Mouse (Mus musculus): ENCODE measurements around the gene Ggt7. TPM values are rescaled to one million over a fixed set of nuclear protein-coding genes. Genes with fewer than 3 reads are reported as not detected.
A peak's percentile ranks its signal among the peaks of the same experiment; 100 is the strongest.

Gene Ggt7
- polyA plus RNA-seq (2015; fragmentation: Nextera tagmentation; extraction: Ambion mirVana) = 1.2 and 2.1 TPM in 2 replicates

DNA sequence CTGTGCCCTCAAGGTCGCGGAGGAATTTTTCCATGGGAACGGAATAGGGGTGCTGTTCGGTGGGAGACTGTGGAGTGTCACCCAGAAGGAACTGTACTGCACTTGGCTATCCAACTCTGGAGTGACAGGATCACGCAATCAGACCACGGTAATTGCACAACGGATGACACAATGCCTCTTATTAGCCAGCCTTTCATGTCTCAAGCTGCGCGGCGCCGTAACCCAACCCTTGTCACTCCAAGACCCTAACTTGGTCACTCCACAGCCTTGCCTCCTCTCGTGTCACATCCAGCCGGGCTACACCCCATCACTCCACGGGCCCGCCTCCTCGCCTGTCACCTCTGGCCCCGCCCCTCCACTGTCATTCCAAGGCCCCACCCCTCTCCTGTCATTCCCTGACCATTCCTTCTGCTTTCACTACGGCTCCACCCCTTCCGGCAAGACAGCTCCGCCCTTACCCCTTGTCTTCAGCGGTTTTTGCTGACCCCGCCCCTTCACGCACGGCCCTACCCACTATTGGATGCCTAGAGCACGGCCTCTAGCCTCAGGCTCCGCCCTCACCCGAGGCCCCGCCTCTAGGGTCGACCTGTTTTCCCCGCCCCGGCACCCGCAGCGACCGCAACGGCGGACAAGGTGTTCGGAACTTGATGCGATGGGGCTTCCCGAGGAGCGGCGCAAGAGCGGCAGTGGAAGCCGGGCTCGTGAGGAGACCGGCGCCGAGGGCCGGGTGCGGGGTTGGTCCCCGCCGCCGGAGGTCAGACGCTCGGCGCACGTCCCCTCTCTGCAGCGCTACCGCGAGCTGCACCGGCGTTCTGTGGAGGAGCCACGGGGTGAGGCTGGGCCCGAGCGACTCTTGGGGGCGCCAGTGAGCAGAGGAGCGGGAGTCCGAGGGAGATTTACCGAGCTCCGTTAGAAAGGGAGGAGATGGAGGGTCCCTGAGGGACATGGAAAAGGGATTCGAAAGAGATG, at the start of gene Ggt7, which contains the start of gene Acss2:
Ggt7 (minus strand) TSS at position 783 of the 969 bp plus-strand sequence.
Acss2 (plus strand) TSS at position 494 of the 969 bp plus-strand sequence.
- Histone ChIP-seq H3K27me3 (ENCODE audit: control insufficient read depth, insufficient read depth, low read length) (peaks cover 20% of the 10 kb centered on the region), H3K36me3 (ENCODE audit: control insufficient read depth, insufficient read depth) (no peaks in the 10 kb centered on the region), H3K27ac (ENCODE audit: low read length) (peak within 1 kb of the TSS; percentile 72), H3K9me3 (replicated peaks; ENCODE audit: control insufficient read depth, low read length) (no peaks in the 10 kb centered on the region), H3K4me2 (ENCODE audit: low read depth, low read length) (peak within 1 kb of the TSS; percentile 93), H3K4me3 (ENCODE audit: low read length) (peak within 1 kb of the TSS; percentile 78), H3K4me1 (ENCODE audit: control insufficient read depth, insufficient read depth, low read length) (peaks cover 10% of the 10 kb centered on the region), H3K9ac (ENCODE audit: low read length) (peak within 1 kb of the TSS; percentile 66)
- WGBS = 3% methylated on average over 70 of the region's 70 CpGs
- peak; percentile 99 for ATAC-seq (replicated peaks; ENCODE audit: extremely low read depth, insufficient read depth, low FRiP score)

DNA sequence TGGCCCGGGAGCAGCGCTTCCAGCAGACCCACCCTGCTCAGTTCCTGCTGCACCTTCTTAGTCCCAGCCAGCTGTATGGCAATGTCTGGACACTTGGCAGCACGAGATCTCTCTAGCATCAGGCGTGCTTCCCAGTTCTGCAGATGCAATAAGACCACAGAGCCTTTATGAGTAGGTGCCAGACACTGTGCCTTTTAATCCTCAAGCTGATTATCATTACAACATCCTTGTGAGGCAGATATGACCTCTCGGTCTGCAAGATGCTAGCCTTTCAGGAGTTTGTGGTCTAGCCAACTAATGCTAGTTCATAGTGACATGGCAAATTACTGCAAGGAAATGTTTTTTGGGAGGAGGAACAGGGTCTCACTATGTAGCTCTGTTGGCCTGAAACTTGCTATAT, 49.7 kb upstream of the Ggt7 start:
- Histone ChIP-seq H3K36me3 (ENCODE audit: control insufficient read depth, insufficient read depth) (peaks cover 7% of the 10 kb centered on the region; the same call in 1 of the 2 replicates), H3K27me3 (ENCODE audit: control insufficient read depth, insufficient read depth, low read length) (no peaks in the 10 kb centered on the region), H3K4me1 (ENCODE audit: control insufficient read depth, insufficient read depth, low read length) (no peaks in the 10 kb centered on the region), H3K4me3 (ENCODE audit: low read length) (no peak overlapping the region), H3K27ac (ENCODE audit: low read length) (no peak overlapping the region), H3K4me2 (ENCODE audit: low read depth, low read length) (no peak overlapping the region), H3K9ac (ENCODE audit: low read length) (no peak overlapping the region), H3K9me3 (replicated peaks; ENCODE audit: control insufficient read depth, low read length) (no peaks in the 10 kb centered on the region)
- no peak for ATAC-seq (replicated peaks; ENCODE audit: extremely low read depth, insufficient read depth, low FRiP score)
- 75% methylated on average over 5 of the region's 5 CpGs for WGBS

DNA sequence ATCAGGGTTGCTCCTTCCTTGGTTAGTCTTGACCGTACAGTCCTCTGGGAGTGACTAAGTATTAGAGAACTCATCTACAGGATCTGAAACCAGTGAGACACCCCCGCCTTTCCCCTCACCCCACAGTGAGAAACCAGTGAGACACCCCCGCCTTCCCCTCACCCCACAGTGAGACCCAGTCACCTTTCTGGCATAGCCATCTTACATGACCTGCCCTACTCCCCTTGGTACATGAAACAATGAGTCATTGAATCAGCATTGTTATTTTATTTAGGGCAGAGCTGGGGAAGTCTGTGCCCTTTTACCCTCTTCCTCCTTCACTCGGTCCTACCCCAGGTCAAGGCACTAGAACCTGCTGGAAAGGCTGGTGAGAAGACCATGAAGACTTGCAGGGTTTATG, 44.9 kb upstream of the Ggt7 start:
- H3K27me3 ChIP-seq (ENCODE audit: control insufficient read depth, insufficient read depth, low read length) = no peaks in the 10 kb centered on the region
- 83% methylated on average over 4 of the region's 4 CpGs for WGBS
- no peak overlapping the region for H3K4me3 ChIP-seq (ENCODE audit: low read length)
- H3K9ac ChIP-seq (ENCODE audit: low read length) = no peak overlapping the region
- no peak for ATAC-seq (replicated peaks; ENCODE audit: extremely low read depth, insufficient read depth, low FRiP score)
- no peak overlapping the region for H3K4me2 ChIP-seq (ENCODE audit: low read depth, low read length)
- H3K4me1 ChIP-seq (ENCODE audit: control insufficient read depth, insufficient read depth, low read length) = no peaks in the 10 kb centered on the region
- H3K9me3 ChIP-seq (replicated peaks; ENCODE audit: control insufficient read depth, low read length) = no peaks in the 10 kb centered on the region
- H3K36me3 ChIP-seq (ENCODE audit: control insufficient read depth, insufficient read depth) = peaks cover 16% of the 10 kb centered on the region
- H3K27ac ChIP-seq (ENCODE audit: low read length) = no peak overlapping the region

DNA sequence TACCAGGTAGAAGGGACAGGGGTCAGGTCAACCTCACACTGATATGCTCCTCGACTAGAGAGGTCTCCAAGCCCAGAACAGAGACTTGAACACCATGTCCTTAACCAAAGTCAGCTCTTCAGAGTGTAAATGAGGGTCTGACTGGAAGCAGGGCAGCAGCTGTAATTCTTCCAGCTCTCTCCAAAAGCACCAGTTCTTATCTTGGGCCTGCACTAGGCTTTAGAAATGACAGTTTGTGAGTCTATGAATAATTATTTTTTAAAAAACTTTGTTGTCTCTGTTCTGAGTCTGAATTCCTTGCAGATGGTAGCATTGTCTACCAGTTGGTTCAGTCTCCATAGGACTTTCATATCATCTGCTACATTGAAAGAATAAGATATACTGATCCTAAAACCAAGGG, 44.2 kb upstream of the Ggt7 start:
- no peak overlapping the region for H3K4me2 ChIP-seq (ENCODE audit: low read depth, low read length)
- no peak overlapping the region for H3K4me3 ChIP-seq (ENCODE audit: low read length)
- no peaks in the 10 kb centered on the region for H3K27me3 ChIP-seq (ENCODE audit: control insufficient read depth, insufficient read depth, low read length)
- WGBS = 35% methylated on average over 1 of the region's 1 CpGs
- H3K4me1 ChIP-seq (ENCODE audit: control insufficient read depth, insufficient read depth, low read length) = no peaks in the 10 kb centered on the region
- no peaks in the 10 kb centered on the region for H3K9me3 ChIP-seq (replicated peaks; ENCODE audit: control insufficient read depth, low read length)
- H3K9ac ChIP-seq (ENCODE audit: low read length) = no peak overlapping the region
- H3K36me3 ChIP-seq (ENCODE audit: control insufficient read depth, insufficient read depth) = peaks cover 16% of the 10 kb centered on the region
- no peak overlapping the region for H3K27ac ChIP-seq (ENCODE audit: low read length)
- ATAC-seq (replicated peaks; ENCODE audit: extremely low read depth, insufficient read depth, low FRiP score) = no peak

DNA sequence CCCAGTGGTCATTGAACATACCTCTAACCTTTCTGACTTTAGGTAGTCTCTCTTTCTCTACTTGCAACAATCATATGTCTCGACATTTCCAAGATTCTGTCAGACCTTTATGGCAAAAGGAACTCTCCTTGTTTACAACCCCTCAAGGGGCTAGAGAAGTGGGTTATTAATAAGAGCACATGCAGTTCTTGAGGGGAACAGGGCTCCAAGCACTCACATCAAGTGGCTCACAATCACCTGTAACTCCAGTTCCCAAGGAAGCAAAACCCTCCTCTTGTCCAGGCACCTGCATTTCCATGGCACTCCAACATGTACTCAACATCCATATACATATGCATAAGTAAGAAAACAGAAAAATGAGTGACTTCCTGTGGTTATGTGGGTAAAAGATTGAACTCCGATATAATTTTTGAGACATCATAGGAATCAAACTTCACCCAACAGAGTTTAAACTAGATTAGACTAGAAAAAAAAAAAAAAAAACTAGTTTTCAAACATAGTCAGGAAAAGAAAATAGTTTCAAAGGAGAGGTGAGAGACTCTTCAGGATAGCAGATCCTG, 36.5 kb upstream of the Ggt7 start:
- ATAC-seq (replicated peaks; ENCODE audit: extremely low read depth, insufficient read depth, low FRiP score) = no peak
- Histone ChIP-seq H3K4me1 (ENCODE audit: control insufficient read depth, insufficient read depth, low read length) (no peaks in the 10 kb centered on the region), H3K27me3 (ENCODE audit: control insufficient read depth, insufficient read depth, low read length) (no peaks in the 10 kb centered on the region), H3K36me3 (ENCODE audit: control insufficient read depth, insufficient read depth) (peaks cover 5% of the 10 kb centered on the region), H3K9me3 (replicated peaks; ENCODE audit: control insufficient read depth, low read length) (no peaks in the 10 kb centered on the region), H3K4me2 (ENCODE audit: low read depth, low read length) (no peak overlapping the region), H3K4me3 (ENCODE audit: low read length) (no peak overlapping the region), H3K27ac (ENCODE audit: low read length) (no peak overlapping the region), H3K9ac (ENCODE audit: low read length) (no peak overlapping the region)
- 72% methylated on average over 2 of the region's 2 CpGs for WGBS

DNA sequence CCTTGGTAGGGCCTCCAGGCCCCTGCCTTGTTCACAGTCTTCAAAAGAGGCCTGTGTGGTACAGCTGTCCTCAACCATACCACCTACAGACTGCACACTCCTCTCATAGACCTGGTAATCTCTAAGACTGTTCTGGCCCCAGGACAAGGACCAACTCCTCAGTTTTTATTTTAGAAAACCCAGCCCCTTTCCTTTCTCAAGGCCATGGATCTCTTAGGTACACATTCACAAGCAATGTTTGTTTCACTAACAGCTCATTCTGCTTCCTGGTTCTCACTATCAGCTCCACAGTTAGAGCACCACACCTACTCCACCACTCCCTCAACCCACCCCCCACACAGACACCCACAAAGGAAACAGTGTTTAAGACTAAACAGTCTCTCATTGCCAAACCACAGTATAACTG, 34.9 kb upstream of the Ggt7 start:
- H3K36me3 ChIP-seq (ENCODE audit: control insufficient read depth, insufficient read depth) = no peaks in the 10 kb centered on the region
- peak; percentile 56 for ATAC-seq (replicated peaks; ENCODE audit: extremely low read depth, insufficient read depth, low FRiP score)

DNA sequence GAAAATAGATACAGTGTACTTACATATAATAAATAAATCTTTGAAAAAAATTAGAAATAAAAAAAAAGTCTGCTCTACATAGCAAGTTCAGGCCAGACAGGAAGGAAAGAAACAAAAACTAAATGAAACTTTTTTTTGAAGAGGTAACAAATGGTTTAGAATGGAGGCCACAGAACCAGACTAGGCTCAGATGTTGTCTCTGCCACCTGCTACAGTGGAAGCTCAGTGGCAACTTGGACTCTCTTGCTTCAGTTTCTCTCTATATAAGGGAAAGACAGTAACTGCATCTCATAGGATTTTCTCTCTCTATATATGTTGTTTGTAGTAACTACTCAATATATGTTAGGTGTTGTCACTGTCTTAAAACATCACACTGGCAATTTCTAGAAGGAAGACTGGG, 34.3 kb upstream of the Ggt7 start:
- no peak overlapping the region for H3K9ac ChIP-seq (ENCODE audit: low read length)

More for the DNA sequence above, 34.9 kb upstream of the Ggt7 start:
- Histone ChIP-seq H3K27me3 (ENCODE audit: control insufficient read depth, insufficient read depth, low read length) (no peaks in the 10 kb centered on the region), H3K4me1 (ENCODE audit: control insufficient read depth, insufficient read depth, low read length) (no peaks in the 10 kb centered on the region), H3K27ac (ENCODE audit: low read length) (0 out of 2 replicates have a peak overlapping the region, but pooled peaks have one; percentile 35), H3K9me3 (replicated peaks; ENCODE audit: control insufficient read depth, low read length) (no peaks in the 10 kb centered on the region), H3K4me3 (ENCODE audit: low read length) (no peak overlapping the region), H3K9ac (ENCODE audit: low read length) (no peak overlapping the region), H3K4me2 (ENCODE audit: low read depth, low read length) (no peak overlapping the region)

DNA sequence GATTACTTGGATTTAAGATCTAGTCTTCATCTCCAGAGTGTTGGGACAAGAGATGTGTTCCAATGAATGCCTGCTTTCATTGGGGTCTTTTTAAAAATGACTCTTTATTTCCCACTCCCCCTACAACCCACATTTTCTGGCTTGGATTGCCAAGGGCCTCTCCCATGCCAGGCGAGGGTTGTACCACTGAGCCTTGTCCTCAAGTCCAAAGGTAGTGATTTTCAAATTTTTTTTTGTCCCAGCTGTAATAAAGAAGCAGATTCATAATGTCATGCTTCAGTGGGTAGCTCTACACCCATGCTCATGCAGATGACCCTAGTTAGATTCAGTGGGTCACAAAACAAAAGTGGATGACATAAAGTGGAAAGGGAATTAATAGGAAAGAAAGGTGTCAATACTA, 28.9 kb upstream of the Ggt7 start:
- Histone ChIP-seq H3K9ac (ENCODE audit: low read length) (no peak overlapping the region), H3K27me3 (ENCODE audit: control insufficient read depth, insufficient read depth, low read length) (no peaks in the 10 kb centered on the region), H3K4me1 (ENCODE audit: control insufficient read depth, insufficient read depth, low read length) (no peaks in the 10 kb centered on the region), H3K4me2 (ENCODE audit: low read depth, low read length) (no peak overlapping the region), H3K36me3 (ENCODE audit: control insufficient read depth, insufficient read depth) (no peaks in the 10 kb centered on the region), H3K4me3 (ENCODE audit: low read length) (no peak overlapping the region), H3K27ac (ENCODE audit: low read length) (no peak overlapping the region), H3K9me3 (replicated peaks; ENCODE audit: control insufficient read depth, low read length) (no peaks in the 10 kb centered on the region)
- WGBS = 86% methylated on average over 1 of the region's 1 CpGs
- no peak for ATAC-seq (replicated peaks; ENCODE audit: extremely low read depth, insufficient read depth, low FRiP score)

More for the DNA sequence above, 34.3 kb upstream of the Ggt7 start:
- no peaks in the 10 kb centered on the region for H3K36me3 ChIP-seq (ENCODE audit: control insufficient read depth, insufficient read depth)
- H3K4me1 ChIP-seq (ENCODE audit: control insufficient read depth, insufficient read depth, low read length) = no peaks in the 10 kb centered on the region
- H3K4me2 ChIP-seq (ENCODE audit: low read depth, low read length) = no peak overlapping the region
- H3K27me3 ChIP-seq (ENCODE audit: control insufficient read depth, insufficient read depth, low read length) = no peaks in the 10 kb centered on the region
- H3K4me3 ChIP-seq (ENCODE audit: low read length) = no peak overlapping the region
- H3K27ac ChIP-seq (ENCODE audit: low read length) = no peak overlapping the region
- no peak for ATAC-seq (replicated peaks; ENCODE audit: extremely low read depth, insufficient read depth, low FRiP score)
- no peaks in the 10 kb centered on the region for H3K9me3 ChIP-seq (replicated peaks; ENCODE audit: control insufficient read depth, low read length)

DNA sequence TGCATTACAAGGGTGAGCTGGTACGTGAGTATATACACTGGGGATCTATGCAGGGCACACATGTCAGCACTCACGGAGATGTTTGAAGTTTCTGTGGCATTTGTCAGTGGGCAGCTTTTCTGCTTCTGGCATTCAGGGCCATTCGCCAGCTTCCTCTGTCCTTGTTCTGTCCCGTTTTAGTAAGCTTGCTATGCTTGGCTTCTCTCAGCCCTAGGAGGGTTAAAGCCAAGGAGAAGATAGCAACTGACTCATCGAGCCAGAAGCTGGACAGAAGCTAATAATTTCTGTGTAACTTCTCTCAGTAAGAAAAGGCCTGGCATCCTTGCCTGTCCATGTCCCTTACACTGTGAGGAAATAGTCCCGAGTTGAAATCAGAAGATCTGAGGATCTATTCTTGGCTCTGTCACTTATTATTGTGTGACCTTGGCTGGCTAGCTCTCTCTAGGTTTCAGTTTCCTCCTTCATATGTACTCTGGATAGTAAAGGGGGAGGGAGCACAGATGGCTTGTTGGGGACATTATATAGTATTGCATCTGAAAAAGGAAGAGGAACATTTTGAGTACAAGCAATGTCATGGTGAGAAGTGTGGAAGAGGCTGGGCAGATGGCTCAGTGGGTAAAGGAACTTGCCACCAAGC, 22.9 kb upstream of the Ggt7 start:
- peaks cover 8% of the 10 kb centered on the region for H3K4me1 ChIP-seq (ENCODE audit: control insufficient read depth, insufficient read depth, low read length)
- WGBS = 24% methylated on average over 6 of the region's 6 CpGs
- H3K9ac ChIP-seq (ENCODE audit: low read length) = peak overlapping the region; percentile 14
- no peaks in the 10 kb centered on the region for H3K9me3 ChIP-seq (replicated peaks; ENCODE audit: control insufficient read depth, low read length)
- no peaks in the 10 kb centered on the region for H3K27me3 ChIP-seq (ENCODE audit: control insufficient read depth, insufficient read depth, low read length)
- H3K4me3 ChIP-seq (ENCODE audit: low read length) = no peak overlapping the region
- peak overlapping the region; percentile 36 for H3K4me2 ChIP-seq (ENCODE audit: low read depth, low read length)
- ATAC-seq (replicated peaks; ENCODE audit: extremely low read depth, insufficient read depth, low FRiP score) = peak; percentile 77
- peak overlapping the region; percentile 90 for H3K27ac ChIP-seq (ENCODE audit: low read length)
- H3K36me3 ChIP-seq (ENCODE audit: control insufficient read depth, insufficient read depth) = no peaks in the 10 kb centered on the region

All from heart, embryonic 16.5 days (tissue).